Mouse (Mus musculus) kidney, postnatal 0 days (tissue): ENCODE measurements around the gene Ube2v1. TPM values are rescaled to one million over a fixed set of nuclear protein-coding genes. Genes with fewer than 3 reads are reported as not detected.

Experiments
- ATAC-seq: fragments of 200-750 bp; cut with Nextera tagmentation; replicated peaks from 2 replicates; pipeline ENCODE4 v1.8.0; 2017; ENCODE audit warnings: low read depth, moderate number of reproducible peaks, moderate TSS enrichment, moderate library complexity; ENCODE audit not compliant: low FRiP score
- DNase-seq: peaks from one replicate; pipeline ENCODE4 v3.0.0-alpha.2; 2016; ENCODE audit warnings: low spot score
- H3K27ac ChIP-seq: fragments of 300-500 bp; sonication (generic); 2 replicates; pipeline ENCODE4 v1.5.1; 2014; ENCODE audit warnings: mild to moderate bottlenecking
- H3K27me3 ChIP-seq: fragments of 300-500 bp; sonication (generic); 2 replicates; pipeline ENCODE4 v1.6.1; 2014; ENCODE audit warnings: low read length, mixed read lengths; ENCODE audit not compliant: insufficient read depth
- H3K36me3 ChIP-seq: fragments of 300-500 bp; sonication (generic); 2 replicates; pipeline ENCODE4 v1.6.1; 2014; ENCODE audit warnings: low read length, mixed read lengths; ENCODE audit not compliant: insufficient read depth
- H3K4me1 ChIP-seq: fragments of 300-500 bp; sonication (generic); replicated peaks from 2 replicates; pipeline ENCODE4 v1.6.1; 2014; ENCODE audit warnings: antibody characterized with exemption, low read length, mixed read lengths; ENCODE audit not compliant: insufficient read depth
- H3K4me2 ChIP-seq: fragments of 300-500 bp; sonication (generic); 2 replicates; pipeline ENCODE4 v1.6.1; 2014; ENCODE audit warnings: mild to moderate bottlenecking, low read length, moderate library complexity, mixed read lengths
- H3K4me3 ChIP-seq: fragments of 300-500 bp; sonication (generic); replicated peaks from 2 replicates; pipeline ENCODE4 v1.5.1; 2014; ENCODE audit warnings: low read depth, low read length
- H3K9ac ChIP-seq: fragments of 300-500 bp; sonication (generic); 2 replicates; pipeline ENCODE4 v1.6.1; 2014; ENCODE audit warnings: low read depth, low read length
- H3K9me3 ChIP-seq: fragments of 300-500 bp; sonication (generic); replicated peaks from 2 replicates; pipeline ENCODE4 v1.6.1; 2016; ENCODE audit warnings: low read length, inconsistent platforms, mixed read lengths
- CTCF ChIP-seq: IDR thresholded peaks from 2 replicates; pipeline ENCODE4 v1.5.1; 2016; ENCODE audit warnings: antibody characterized with exemption, low read depth, mild to moderate bottlenecking, moderate library complexity
- WGBS: fragments of 180-500 bp; shearing (Covaris S2); extraction: QIAGEN DNeasy Blood & Tissue Kit; methylation state at CpG from one replicate; pipeline ENCODE4 v1.1.7; 2014; 5-methylcytosine and 5-hydroxymethylcytosine counted together
- polyA plus RNA-seq: library from polyadenylated mRNA; unstranded; fragments of >200 nt; fragmentation: Nextera tagmentation; extraction: Ambion mirVana; gene quantifications from 2 replicates; pipeline ENCODE4 v1.2.1, GENCODE M21; 2015

Gene Ube2v1
- polyA plus RNA-seq, 1 experiment from 2014 or later = 256 TPM

DNA sequence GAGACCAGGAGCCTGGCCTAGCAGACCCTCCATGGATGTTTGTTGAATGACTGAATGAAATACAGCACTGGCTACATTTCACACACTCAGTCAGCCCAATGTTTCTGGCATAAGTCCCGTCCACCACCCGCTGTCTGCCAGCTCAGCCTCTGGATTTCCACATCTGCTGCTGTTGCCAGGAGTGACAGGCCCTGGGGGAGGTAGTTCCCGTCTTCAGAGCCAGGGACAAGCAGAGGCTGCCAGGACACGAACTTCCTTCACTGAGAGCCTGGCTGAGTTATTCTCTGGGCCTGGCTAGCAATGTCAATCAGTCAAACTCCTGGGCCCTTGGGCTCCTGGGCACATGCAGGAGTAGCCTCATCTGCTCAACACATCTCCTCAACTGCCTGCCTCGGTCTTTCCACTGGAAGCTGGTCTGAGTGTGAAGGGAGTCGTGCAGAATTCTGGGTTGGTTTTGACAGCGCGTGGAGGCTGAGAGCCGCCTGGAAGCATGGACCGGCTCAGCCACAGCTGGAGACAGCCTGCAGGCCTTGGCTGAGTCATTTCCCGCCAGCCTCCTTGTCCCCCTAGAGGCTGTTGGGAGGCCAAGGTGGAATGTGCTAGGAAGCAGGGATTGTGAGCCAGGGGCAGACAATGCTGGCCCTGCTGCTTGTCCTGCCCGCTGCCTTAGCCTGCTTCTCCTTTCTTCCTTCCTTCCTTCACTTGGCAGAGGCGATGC lies 61.8 kb downstream of the Ube2v1 start:
- Histone ChIP-seq H3K27ac (peak overlapping the region; percentile 57), H3K4me1 (peaks cover 4% of the 10 kb centered on the region), H3K4me2 (no peak overlapping the region), H3K9ac (no peak overlapping the region), H3K36me3 (no peaks in the 10 kb centered on the region), H3K27me3 (no peaks in the 10 kb centered on the region), H3K9me3 (no peaks in the 10 kb centered on the region), H3K4me3 (no peak overlapping the region)
- DNase-seq (no peak), ATAC-seq (no peak)
- TF ChIP-seq CTCF = no peak
- WGBS = 51% methylated on average over 13 of the region's 13 CpGs

DNA sequence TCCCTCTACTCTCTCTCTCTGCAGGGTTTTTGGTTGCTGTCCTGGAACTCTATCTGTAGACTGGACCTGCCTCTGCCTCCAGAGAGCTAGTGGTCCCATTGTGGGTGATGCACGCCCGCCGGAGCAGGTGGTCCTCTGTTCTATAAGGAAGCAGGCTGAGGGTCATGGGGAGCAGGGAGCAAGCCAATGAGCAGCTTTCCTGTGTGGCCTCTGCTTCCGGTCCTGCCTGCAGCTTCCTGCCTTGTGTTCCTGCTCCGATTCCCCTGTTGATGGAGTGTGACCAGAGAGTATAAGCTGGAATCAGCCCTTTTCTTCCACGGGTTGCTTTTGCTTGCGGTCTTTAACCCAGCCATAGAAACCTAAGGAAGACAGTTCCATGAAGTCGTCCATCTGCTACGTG lies 63.8 kb downstream of the Ube2v1 start:
- Histone ChIP-seq H3K9ac (no peak overlapping the region), H3K27me3 (no peaks in the 10 kb centered on the region), H3K4me3 (no peak overlapping the region), H3K36me3 (no peaks in the 10 kb centered on the region), H3K4me2 (no peak overlapping the region), H3K9me3 (no peaks in the 10 kb centered on the region), H3K4me1 (peaks cover 8% of the 10 kb centered on the region), H3K27ac (no peak overlapping the region)
- no peak for TF ChIP-seq CTCF
- 58% methylated on average over 9 of the region's 9 CpGs for WGBS
- ATAC-seq (no peak), DNase-seq (no peak)

DNA sequence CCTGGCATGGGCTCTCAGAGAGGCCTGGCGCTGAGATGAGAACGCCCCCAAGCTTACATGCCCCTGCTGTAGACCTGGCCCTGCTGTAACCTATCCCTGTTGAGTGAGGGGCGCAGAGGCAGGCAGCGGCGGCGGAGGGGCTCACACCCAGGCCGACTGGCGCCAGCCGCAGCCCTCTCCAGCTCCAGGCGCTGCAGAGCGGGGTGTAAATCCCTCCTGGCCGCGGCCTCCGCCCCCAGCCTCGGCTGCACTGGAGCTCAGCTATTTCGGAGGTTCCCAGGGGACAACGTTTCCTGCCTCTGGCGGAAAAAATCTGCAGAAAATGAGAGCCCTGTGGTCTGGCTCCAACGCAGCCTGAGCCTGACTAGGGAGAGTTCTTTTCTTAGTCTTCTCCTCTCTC lies 66.2 kb downstream of the Ube2v1 start:
- ATAC-seq (no peak; the same call in 1 of the 2 replicates), DNase-seq (peak; percentile 89)
- peak overlapping the region; percentile 38 for H3K4me2 ChIP-seq

DNA sequence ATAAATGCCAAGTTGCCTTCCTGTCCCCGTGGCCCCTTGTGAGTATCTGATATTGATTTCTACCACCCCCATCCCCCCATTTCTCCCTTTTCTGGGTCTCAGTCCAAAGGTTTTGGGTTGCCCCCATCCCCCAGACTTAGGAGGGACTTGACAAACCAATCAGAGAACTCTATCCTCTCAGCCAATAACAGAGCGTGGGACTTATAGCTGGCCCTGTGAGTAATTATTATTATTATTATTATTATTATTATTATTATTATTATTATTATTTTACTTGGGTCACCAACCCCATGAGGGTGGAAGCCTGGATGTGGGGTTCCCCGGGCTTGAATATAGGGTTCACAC lies 66.6 kb downstream of the Ube2v1 start:
- no peak for TF ChIP-seq CTCF
- ATAC-seq = peak; percentile 23; the same call in 1 of the 2 replicates
- no peak overlapping the region for H3K4me3 ChIP-seq

More for the DNA sequence above, 66.2 kb downstream of the Ube2v1 start:
- peaks cover 12% of the 10 kb centered on the region for H3K4me1 ChIP-seq
- no peaks in the 10 kb centered on the region for H3K36me3 ChIP-seq
- peak overlapping the region; percentile 87 for H3K27ac ChIP-seq
- no peak overlapping the region for H3K4me3 ChIP-seq
- no peak for TF ChIP-seq CTCF
- H3K9me3 ChIP-seq = no peaks in the 10 kb centered on the region
- peak overlapping the region; percentile 52 for H3K9ac ChIP-seq
- 11% methylated on average over 19 of the region's 19 CpGs for WGBS
- no peaks in the 10 kb centered on the region for H3K27me3 ChIP-seq

DNA sequence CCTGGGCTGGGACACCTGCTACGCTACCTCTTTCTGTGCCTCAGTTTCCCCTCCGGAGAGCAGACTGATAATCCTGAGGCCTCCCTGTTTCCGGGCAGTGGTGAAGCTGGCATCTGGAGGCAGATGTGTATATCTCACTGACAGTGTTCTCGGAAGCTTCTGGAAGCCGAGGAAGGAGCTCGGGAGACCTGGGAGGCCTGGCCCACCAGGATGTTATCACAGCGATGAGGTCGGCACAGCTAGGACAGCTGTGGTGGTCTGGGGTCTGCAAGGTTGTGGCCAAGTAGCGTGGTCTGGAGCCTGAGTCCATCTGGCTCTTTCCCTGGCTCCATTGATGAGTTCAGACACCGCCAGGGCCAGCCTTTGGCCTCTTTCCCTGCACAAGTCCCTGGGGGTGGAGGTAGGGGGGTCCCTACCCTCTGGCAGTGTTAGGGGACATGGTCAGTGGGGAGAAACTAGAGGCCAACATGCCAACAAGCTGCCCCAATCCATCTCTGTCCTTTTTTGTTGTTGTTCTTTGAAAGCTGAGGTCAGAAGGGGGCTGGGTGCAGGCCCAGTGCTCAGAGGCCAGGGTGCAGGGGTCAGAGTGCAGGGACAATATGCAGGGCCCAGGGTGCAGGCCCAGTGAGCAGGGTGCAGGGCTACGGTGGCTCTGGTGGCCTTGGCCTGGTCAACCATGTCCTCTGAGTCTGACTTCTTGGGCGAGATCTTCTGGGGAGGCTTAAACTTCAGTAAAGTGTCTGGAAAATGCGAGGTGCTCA lies 67.2 kb downstream of the Ube2v1 start:
- no peak for TF ChIP-seq CTCF
- no peaks in the 10 kb centered on the region for H3K27me3 ChIP-seq
- WGBS = 67% methylated on average over 13 of the region's 13 CpGs
- H3K4me1 ChIP-seq = peaks cover 15% of the 10 kb centered on the region
- no peak overlapping the region for H3K4me2 ChIP-seq
- H3K36me3 ChIP-seq = no peaks in the 10 kb centered on the region
- DNase-seq = no peak
- peak overlapping the region; percentile 38; the same call in 1 of the 2 replicates for H3K27ac ChIP-seq
- H3K4me3 ChIP-seq = no peak overlapping the region
- ATAC-seq = 0 out of 2 replicates have a peak, but pooled peaks have one; percentile 33
- H3K9ac ChIP-seq = no peak overlapping the region
- no peaks in the 10 kb centered on the region for H3K9me3 ChIP-seq

More for the DNA sequence above, 66.6 kb downstream of the Ube2v1 start:
- Histone ChIP-seq H3K27ac (peak overlapping the region; percentile 87), H3K4me1 (peaks cover 12% of the 10 kb centered on the region), H3K4me2 (peak overlapping the region; percentile 38), H3K36me3 (no peaks in the 10 kb centered on the region), H3K9me3 (no peaks in the 10 kb centered on the region), H3K9ac (0 out of 2 replicates have a peak overlapping the region, but pooled peaks have one; percentile 52), H3K27me3 (no peaks in the 10 kb centered on the region)
- WGBS = 41% methylated on average over 3 of the region's 3 CpGs
- no peak for DNase-seq

DNA sequence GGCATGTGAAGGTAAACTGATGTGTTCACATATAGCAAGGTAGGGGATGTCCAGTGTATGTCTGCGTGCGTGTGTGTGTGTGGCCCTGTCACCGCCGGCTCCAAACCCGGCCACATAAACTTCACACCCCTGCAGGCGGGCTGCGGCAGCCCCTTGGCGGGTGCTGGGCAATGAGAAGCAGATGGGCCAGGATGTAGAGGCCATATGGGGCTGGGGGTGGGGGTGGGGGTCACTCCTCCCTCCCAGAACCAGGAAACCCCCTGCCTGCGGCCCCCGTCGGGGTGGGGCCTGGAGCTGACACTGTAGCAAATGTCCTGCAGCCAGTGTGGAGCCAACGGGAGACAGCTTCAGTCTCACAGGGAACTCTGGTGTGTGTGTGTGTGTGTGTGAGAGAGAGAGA lies 68.2 kb downstream of the Ube2v1 start:
- Histone ChIP-seq H3K27me3 (no peaks in the 10 kb centered on the region), H3K4me2 (no peak overlapping the region), H3K9me3 (no peaks in the 10 kb centered on the region), H3K4me1 (peaks cover 19% of the 10 kb centered on the region), H3K9ac (no peak overlapping the region), H3K27ac (no peak overlapping the region), H3K36me3 (no peaks in the 10 kb centered on the region), H3K4me3 (no peak overlapping the region)
- ATAC-seq (peak; percentile 29; the same call in 1 of the 2 replicates), DNase-seq (no peak)
- TF ChIP-seq CTCF = no peak
- 30% methylated on average over 12 of the region's 12 CpGs for WGBS
